Mouse (Mus musculus) c-Kit-negative CD71-positive TER-119-positive erythroid progenitor cells, embryonic 14.5 days (primary cell): ENCODE results near the gene Pknox2.

Experiments
- DNase-seq: peaks from one replicate; pipeline ENCODE4 v3.0.0-alpha.2; 2013; ENCODE audit warnings: low read depth, low spot score

Gene Pknox2

GRCm38 (mm10) chr9:37147359-37147685 is at the start of gene Pknox2:
TSS of gene Pknox2 (minus strand) at chr9:37147407.
- no peak for DNase-seq

DNA sequence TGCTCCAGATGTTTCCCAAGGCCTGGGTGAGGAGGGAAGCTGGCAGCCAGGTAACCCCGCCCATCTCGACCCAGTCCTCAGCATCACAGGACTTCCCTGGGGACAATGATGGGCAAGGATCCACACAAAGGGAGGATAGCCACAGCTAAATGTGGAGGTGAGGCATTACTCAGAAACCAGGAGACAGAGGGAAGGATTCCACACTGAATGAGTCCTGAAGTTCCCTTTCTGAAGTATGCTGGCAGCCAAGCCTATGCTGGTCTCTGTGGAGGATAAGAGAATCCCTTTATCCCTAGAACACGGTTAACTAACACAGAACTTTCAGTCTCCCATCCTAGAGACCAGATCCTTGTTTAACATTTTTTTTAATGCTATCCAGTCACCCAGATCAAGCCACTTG is 40.8 kb upstream of the Pknox2 start:
- DNase-seq = no peak

DNA sequence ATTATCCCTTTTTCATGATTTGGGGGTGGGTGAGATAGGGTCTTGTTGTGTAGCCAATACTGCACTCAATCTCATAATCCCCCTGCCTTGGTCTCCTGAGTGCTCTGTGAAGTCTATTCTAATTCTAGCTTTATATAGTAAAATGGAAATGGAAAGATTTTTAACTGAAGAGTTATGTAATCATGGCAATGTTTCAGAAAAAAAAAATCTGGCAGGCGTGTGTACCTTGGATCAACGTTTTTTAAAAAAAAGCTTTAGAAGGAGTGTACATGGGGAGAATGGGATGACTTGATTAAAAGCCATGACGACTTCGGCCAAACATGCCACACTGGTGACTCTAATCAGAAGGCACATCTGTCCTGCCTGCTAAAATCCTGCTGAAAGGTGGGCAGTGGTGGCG is 40.2 kb upstream of the Pknox2 start:
- no peak for DNase-seq

DNA sequence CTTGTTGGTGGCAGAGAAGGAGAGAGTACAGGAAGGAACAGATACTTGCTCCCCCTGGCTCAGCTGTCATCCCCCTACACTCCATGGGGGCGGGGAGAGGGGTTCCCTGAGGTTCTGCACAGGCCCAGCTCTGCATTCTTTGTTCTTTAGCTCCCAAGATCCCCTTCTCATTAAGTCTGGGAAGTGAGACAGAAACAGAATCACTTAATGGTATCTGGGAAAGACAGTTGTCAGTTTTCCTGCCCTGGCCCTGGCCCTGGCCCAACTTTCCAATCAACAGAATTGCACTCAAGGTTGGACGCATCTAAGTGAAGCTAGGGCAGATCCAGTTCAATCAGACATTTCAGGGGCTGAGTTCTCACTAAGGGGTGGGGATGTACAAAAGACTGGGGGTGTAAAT is 36.0 kb upstream of the Pknox2 start:
- no peak for DNase-seq

DNA sequence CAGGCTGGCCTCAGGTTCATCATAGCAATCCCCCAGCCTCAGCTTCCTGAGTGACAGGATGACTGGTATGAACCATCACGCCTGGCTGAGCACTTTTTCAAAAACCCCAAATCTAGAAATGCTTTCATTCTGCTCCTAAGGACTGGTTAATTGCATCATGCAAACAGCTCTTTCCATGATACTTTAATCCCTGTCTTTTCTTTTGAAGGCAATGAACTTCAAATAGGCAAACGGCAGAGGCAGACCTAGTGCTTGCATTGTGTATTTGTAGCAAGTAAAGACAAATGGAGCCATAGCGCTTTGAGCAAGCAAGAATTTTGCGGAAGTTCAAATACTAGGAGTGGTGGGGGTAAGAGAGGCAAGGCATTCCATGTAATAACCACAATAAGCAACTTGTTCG is 34.4 kb upstream of the Pknox2 start:
- DNase-seq = no peak

DNA sequence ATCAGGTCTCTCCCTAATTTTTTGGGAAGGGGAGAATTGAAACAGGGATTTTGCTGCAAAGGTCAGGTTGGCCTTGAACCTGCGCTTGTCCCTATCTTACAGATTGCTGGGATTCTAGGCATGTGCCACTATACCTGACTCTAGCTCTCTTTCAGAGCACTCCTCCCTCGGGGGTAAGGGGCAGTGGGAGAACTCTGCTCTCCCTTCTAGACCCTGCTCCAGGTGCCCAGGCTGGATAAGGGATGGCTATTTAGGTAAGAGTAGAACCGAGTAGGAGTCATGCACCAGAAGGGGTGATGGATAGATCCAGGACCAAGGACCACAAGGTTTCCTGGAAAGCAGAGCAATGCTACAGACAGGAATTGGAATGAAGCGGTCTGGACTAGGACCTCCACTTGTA is 32.4 kb upstream of the Pknox2 start:
- DNase-seq = no peak

DNA sequence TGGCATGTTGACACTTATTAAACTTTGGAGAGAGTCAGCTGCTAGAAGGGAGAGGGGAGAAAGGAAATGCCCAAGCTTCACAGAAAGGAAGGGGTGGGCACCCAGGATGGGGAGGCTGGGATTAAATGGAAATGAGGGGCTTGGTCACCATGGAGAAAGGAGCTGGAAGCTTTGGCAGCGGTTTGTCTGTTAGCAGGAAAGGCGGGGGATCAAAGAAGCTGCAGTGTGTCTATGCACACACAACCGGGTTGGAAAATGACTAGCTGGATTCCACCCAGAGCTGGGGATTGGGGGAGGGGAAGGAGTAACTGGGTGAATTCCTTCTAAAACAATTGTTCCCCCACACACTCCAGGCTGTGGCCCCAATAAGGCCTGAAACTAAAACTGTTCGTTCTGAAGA is 31.7 kb upstream of the Pknox2 start:
- DNase-seq = no peak

DNA sequence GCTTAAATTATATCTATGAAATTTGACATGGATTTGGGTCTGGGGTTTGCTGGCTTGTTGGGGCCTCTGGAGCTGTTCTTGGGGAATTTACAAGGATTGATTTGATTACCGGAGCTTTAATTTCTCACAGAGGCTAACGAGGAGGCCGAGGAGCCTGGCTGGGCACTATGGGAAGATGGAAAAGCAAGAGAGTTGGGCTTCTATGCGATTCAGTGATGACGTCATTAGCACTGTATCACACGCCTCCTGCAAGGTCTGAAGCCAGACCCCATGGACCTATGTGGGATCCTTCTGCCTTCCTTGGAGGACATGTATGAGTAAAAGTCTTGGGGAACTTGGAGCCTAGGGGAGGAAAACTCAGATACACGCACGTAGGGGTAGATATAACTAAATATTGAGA is 30.3 kb upstream of the Pknox2 start:
- DNase-seq = no peak

- DNase-seq = no peak
Measured at GRCm38 (mm10) chr9:37177107-37177506, 29.9 kb upstream of the Pknox2 start.

DNA sequence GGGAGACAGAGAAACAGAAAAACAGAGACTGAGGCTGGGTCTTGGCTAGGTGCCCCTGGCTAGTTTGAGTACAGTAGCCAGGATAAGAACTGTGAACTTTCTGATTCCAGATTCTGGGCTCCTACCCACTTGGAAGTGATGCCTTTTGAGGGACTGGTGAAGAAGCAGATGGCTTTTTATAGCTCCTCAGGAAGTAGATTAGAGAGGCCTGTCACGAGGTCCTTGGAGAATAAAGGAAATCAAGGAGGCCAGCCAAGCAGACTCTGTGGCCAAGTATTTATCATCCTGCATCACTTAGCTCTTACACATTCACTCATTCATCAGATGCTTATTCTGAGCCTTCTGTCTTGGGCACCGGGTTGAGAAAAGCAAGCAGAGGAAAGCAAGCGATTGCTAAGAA is 28.8 kb upstream of the Pknox2 start:
- DNase-seq = no peak

DNA sequence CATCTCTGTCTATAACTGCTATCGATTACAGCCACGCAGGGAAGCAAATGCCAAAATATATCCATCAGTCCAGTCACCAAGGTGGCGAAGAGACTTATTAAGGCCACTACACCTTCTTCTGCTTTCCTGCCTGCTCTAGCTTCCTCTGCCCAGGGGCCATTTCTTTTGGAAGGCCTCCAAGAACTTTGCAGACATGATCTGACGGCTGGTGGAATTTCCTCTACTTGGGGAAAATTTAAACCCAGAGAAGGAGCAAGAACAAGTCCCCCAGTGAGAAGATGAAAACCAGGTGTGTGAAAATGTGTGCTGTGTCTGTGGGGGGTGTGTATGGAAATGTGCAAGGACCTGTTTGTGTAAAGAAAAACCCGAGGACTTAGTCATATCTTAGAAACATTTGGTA is 26.2 kb upstream of the Pknox2 start:
- no peak for DNase-seq

- no peak for DNase-seq
Measured at GRCm38 (mm10) chr9:37166899-37167298, 19.7 kb upstream of the Pknox2 start.

GRCm38 (mm10) chr9:37160686-37161085 is 13.5 kb upstream of the Pknox2 start:
- no peak for DNase-seq

- no peak for DNase-seq
Measured at GRCm38 (mm10) chr9:37147886-37148285, 679 bp upstream of the Pknox2 start.

DNA sequence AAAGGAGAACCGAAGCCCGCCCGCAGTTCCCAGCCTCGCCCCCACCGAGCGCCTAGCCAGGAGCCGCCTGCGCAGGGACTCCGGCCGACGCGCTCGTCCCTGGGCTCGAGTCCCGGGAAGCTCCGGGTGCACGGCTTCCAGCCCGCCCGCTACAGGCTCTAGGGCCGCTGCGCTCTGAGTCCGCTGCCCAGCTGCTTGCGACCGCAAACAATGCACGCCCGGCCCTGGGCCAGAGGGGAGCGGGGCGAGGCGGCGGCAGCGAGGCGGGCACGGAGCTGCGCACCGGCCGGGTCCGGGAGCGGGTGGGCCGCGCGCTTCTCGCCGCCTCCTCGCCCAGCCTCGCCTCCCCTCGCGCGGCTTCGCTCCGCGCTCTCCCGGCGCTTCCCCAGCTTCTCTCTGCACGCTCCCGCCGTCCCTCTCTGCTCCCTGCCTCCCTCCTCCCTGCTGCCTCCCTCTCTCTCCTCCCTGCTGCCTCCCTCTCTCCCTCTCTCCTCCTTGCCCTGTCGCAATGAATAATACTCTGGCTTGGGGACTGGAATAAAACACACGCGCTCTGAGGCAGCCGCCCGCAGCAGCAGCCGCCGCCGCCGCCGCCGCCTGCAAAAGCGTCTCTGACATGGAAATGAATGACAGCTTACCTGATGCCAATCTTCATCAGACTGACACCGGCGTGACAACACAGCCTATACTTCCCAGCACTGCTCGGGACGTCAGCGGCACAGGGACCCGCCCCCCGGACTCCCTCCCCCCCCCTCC is 426 bp downstream of the Pknox2 start:
- no peak for DNase-seq

- no peak for DNase-seq
Measured at GRCm38 (mm10) chr9:37146353-37146602, 929 bp downstream of the Pknox2 start.

- DNase-seq = no peak
Measured at GRCm38 (mm10) chr9:37145616-37146352, 1.4 kb downstream of the Pknox2 start.

- no peak for DNase-seq
Measured at GRCm38 (mm10) chr9:37145151-37145615, 2.0 kb downstream of the Pknox2 start.

DNA sequence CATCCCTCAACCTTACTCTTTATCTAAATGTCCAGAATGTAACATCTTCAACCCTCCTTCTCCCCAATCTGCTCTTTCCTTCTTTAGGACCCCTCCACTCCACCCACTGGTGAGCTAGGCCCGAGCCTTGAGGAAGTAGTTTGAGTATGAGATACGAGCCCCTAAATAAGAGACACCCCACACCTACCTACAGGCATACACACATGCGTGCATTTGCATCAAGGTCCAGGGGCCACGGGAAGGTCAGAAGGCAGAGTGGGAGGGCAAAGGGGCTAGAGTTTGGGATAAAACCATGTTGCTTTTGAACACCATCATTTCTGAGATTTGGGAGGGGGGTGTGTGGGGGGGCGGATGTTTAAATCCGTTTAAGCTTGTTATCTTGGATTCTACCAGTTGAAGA is 2.5 kb downstream of the Pknox2 start:
- no peak for DNase-seq

DNA sequence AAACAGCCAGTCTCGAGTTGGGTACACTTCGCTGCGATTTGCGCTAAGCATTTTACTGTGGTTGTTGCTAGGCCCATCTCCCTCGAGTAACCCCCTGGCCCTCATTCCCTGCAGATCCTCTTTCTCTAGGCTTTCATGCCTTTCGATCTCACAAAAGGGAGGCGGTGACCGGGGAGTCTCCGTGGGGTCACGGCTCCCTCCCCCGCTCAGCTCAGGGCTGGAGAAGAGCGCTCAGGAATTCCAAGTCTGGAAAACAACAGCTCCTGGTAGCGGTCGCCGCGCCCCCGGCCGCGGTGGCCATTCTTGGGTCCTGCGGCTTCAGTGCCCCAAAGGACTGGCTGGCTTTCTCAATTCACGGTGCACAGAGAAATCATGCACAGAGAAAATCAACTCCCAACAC is 3.0 kb downstream of the Pknox2 start:
- no peak for DNase-seq

GRCm38 (mm10) chr9:37143046-37143931 is 3.9 kb downstream of the Pknox2 start:
- no peak for DNase-seq

DNA sequence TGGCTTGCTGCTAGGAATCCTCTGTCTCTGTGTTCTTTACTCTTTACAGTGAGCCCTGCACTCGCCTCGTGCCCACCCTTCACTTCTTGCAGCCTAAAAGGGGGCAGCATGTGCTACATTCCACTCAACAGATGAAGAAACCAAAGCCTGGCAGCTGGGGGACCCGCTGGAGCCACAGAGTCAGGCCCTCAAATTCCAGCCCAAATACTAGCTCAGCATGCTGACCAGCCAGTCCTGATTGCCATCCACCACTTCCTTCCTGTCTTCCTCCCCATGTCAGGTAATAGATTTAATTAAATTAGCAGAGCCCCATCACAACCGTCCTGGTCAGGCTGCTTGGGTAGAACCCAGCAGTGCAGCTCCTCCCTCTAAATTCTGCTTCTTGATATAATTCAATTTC is 5.1 kb downstream of the Pknox2 start:
- no peak for DNase-seq
